Mouse (Mus musculus) erythroblast, embryonic 14.5 days (primary cell): ENCODE data around the gene Tmem258.

Experiments
- GATA1 ChIP-seq: IDR thresholded peaks from 2 replicates; pipeline ENCODE4 v1.6.1; 2012; ENCODE audit warnings: low read length, inconsistent platforms, mixed read lengths
- TAL1 ChIP-seq: IDR thresholded peaks from 3 replicates; pipeline ENCODE4 v1.6.1; 2012; ENCODE audit warnings: low read length, inconsistent platforms, mixed read lengths

DNA sequence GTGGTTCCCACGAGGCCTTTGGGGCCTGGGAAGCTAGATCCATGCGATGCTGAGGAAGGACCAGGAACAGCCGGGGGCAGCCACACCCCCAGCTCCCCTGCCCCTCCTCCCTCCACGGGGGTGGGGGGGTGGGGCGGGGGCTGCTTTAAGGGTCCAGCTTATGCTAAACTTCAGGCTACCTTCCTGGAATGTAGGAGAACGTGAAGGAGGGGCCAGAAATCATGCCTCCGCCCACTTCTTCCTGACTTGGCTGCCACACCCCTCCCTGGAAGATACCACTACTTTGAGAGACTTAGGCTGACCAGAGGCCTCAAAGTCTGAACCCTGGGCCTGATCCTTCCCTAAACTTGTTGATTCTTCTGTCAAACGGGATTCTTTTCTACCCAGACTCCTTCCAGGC lies 18.8 kb downstream of the Tmem258 start:
- TF ChIP-seq TAL1 (no peak), GATA1 (no peak)
